Mouse (Mus musculus): ENCODE results near the gene Fam129a. TPM values are rescaled to one million over a fixed set of nuclear protein-coding genes. Genes with fewer than 3 reads are reported as not detected.

Fam129a gene
- polyA plus RNA-seq, 1 experiment from 2014 or later = 1.4 TPM

DNA sequence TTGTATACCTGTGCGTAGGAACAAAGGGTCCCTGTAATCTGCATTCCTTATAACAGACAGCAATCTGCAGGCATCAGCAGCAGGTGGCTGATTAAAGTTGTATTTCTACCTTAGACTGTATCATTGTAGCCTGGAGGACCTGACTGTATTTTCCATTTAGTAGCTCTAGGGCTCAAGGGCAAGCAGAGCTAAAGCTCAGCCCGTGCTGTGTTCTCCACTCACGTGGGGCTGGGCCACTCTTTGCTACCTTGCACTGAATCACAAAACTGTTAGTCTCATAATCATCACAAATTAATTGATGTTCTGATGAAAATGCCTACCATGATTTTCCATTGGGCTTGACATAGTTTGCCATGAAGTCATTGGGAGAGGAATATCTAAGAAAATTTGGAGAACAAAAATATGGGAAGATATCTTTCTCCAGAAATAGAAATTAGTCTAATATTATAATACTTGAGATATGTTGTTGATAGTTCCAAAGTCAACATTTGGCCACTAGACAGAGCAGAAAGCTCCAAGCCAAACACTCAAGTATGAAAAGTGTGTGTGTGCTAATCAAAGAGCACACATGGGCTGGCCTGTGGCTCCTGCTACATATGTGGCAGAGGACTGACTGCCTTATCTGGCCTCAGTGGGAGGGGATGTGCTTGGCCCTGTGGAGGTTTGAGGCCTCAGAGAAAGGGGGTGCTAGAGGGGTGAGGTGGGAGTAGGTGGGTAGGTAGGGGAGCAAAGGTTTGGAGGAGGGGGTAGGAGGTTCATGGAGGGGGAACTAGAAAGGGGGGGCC lies 53.6 kb downstream of the Fam129a start:
- 74% methylated on average over 3 of the region's 3 CpGs for WGBS

DNA sequence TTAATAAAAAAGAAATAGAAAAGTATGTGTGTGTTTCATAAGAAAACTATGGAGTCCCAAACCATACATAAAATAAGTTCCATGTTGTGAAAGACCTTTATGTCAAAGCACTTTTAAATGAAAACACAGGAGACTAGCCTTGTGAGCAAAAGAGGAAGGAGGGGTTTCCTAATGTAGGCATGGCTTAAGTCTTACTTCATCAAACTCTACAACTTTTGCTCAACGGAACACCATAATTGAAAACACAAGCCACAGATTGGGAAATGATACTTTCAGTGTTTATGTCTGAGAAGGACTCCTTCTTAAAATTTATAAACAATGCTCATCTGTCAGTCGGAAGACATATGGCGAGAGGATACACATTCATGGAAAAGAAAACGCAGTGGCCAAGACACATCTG lies 54.3 kb downstream of the Fam129a start:
- no peak overlapping the region for H3K4me3 ChIP-seq (ENCODE audit: low read depth, low read length)
- no peak overlapping the region for H3K4me2 ChIP-seq (ENCODE audit: low read depth, low read length)
- no peaks in the 10 kb centered on the region for H3K36me3 ChIP-seq (replicated peaks; ENCODE audit: control insufficient read depth, insufficient read depth, low read depth, low read length)
- no peaks in the 10 kb centered on the region for H3K4me1 ChIP-seq (ENCODE audit: control insufficient read depth, insufficient read depth, low read length)
- 67% methylated on average over 4 of the region's 4 CpGs for WGBS
- no peak overlapping the region for H3K9ac ChIP-seq (replicated peaks; ENCODE audit: low read length)
- ATAC-seq (replicated peaks; ENCODE audit: insufficient number of reproducible peaks, low FRiP score, low TSS enrichment, low read depth) (no peak), DNase-seq (ENCODE audit: low spot score) (peak; percentile 45)
- H3K27me3 ChIP-seq (ENCODE audit: control insufficient read depth, insufficient read depth, low read length) = no peaks in the 10 kb centered on the region
- H3K9me3 ChIP-seq (replicated peaks; ENCODE audit: control insufficient read depth, low read length) = no peaks in the 10 kb centered on the region
- H3K27ac ChIP-seq (replicated peaks; ENCODE audit: low read depth, low read length) = no peak overlapping the region

More for the DNA sequence above, 53.6 kb downstream of the Fam129a start:
- Histone ChIP-seq H3K4me3 (ENCODE audit: low read depth, low read length) (no peak overlapping the region), H3K9me3 (replicated peaks; ENCODE audit: control insufficient read depth, low read length) (no peaks in the 10 kb centered on the region), H3K4me2 (ENCODE audit: low read depth, low read length) (no peak overlapping the region), H3K27ac (replicated peaks; ENCODE audit: low read depth, low read length) (no peak overlapping the region), H3K36me3 (replicated peaks; ENCODE audit: control insufficient read depth, insufficient read depth, low read depth, low read length) (no peaks in the 10 kb centered on the region), H3K9ac (replicated peaks; ENCODE audit: low read length) (no peak overlapping the region), H3K4me1 (ENCODE audit: control insufficient read depth, insufficient read depth, low read length) (no peaks in the 10 kb centered on the region), H3K27me3 (ENCODE audit: control insufficient read depth, insufficient read depth, low read length) (no peaks in the 10 kb centered on the region)
- ATAC-seq (replicated peaks; ENCODE audit: insufficient number of reproducible peaks, low FRiP score, low TSS enrichment, low read depth) (no peak), DNase-seq (ENCODE audit: low spot score) (no peak)

DNA sequence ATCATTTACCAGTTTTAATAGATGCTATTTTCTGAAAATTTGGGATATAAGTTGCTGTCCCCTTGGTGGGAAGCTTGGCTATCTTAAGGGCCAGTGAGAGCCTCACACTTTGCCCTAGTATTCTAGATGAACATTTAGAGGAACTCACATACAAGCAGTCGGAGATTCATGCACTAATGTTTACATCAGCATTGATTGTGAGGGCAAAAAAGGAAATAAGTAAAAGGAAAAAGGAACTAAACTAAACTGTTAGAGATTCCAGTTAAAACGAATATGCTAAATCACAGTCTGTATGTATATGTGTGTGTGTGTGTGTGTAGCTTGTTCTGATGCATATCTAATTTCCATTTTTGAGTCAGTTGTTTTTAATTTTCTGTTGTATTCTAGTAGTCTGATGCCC lies 54.7 kb downstream of the Fam129a start:
- Histone ChIP-seq H3K27me3 (ENCODE audit: control insufficient read depth, insufficient read depth, low read length) (no peaks in the 10 kb centered on the region), H3K4me1 (ENCODE audit: control insufficient read depth, insufficient read depth, low read length) (no peaks in the 10 kb centered on the region), H3K36me3 (replicated peaks; ENCODE audit: control insufficient read depth, insufficient read depth, low read depth, low read length) (no peaks in the 10 kb centered on the region), H3K27ac (replicated peaks; ENCODE audit: low read depth, low read length) (no peak overlapping the region), H3K4me3 (ENCODE audit: low read depth, low read length) (no peak overlapping the region), H3K9me3 (replicated peaks; ENCODE audit: control insufficient read depth, low read length) (no peaks in the 10 kb centered on the region), H3K9ac (replicated peaks; ENCODE audit: low read length) (no peak overlapping the region), H3K4me2 (ENCODE audit: low read depth, low read length) (no peak overlapping the region)
- 80% methylated on average over 2 of the region's 2 CpGs for WGBS
- ATAC-seq (replicated peaks; ENCODE audit: insufficient number of reproducible peaks, low FRiP score, low TSS enrichment, low read depth) = no peak
- no peak for DNase-seq (ENCODE audit: low spot score)

DNA sequence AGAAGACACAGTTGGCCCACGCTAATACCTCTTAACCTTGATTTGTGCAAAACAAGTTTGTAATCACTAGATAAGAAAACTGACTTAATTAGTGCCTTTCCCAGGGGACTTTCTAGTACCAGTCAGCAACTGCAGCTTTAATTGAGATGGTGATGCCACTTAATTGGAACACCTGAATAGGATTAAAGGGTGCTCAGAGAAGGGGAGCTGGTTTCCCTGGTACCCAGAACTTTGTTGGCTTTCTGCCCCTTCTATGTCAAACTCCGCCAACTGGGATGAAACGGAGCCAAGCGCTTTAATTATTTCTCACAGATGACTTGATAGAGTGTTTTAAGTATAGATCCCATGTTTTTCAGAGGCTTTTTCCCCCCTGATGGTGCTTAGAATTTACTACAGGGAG lies 55.6 kb downstream of the Fam129a start:
- no peaks in the 10 kb centered on the region for H3K27me3 ChIP-seq (ENCODE audit: control insufficient read depth, insufficient read depth, low read length)
- H3K27ac ChIP-seq (replicated peaks; ENCODE audit: low read depth, low read length) = no peak overlapping the region
- H3K36me3 ChIP-seq (replicated peaks; ENCODE audit: control insufficient read depth, insufficient read depth, low read depth, low read length) = no peaks in the 10 kb centered on the region
- H3K4me3 ChIP-seq (ENCODE audit: low read depth, low read length) = no peak overlapping the region
- H3K4me2 ChIP-seq (ENCODE audit: low read depth, low read length) = no peak overlapping the region
- DNase-seq (ENCODE audit: low spot score) = no peak
- ATAC-seq (replicated peaks; ENCODE audit: insufficient number of reproducible peaks, low FRiP score, low TSS enrichment, low read depth) = no peak
- no peaks in the 10 kb centered on the region for H3K9me3 ChIP-seq (replicated peaks; ENCODE audit: control insufficient read depth, low read length)
- no peaks in the 10 kb centered on the region for H3K4me1 ChIP-seq (ENCODE audit: control insufficient read depth, insufficient read depth, low read length)
- no peak overlapping the region for H3K9ac ChIP-seq (replicated peaks; ENCODE audit: low read length)
- WGBS = 72% methylated on average over 4 of the region's 4 CpGs

DNA sequence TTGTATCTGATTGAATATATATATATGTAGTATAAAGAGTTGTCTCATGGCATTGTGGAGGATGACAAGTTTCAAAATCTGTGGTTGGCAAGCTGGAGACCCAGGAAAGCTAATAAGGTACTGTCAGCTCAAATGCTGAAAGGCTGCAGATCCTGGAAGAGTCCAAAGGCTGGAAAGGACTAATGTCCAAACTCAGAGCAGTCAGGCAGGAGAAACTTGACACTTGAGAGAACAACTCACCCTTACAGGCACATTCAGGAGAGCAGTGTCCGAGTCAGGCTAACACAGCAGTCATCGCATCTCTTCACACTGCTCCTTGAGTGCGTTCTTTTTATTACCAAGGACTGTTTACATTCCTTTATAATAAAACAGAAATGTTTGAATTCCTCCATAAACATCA lies 56.2 kb downstream of the Fam129a start:
- Histone ChIP-seq H3K27ac (replicated peaks; ENCODE audit: low read depth, low read length) (no peak overlapping the region), H3K4me3 (ENCODE audit: low read depth, low read length) (no peak overlapping the region), H3K36me3 (replicated peaks; ENCODE audit: control insufficient read depth, insufficient read depth, low read depth, low read length) (no peaks in the 10 kb centered on the region), H3K4me1 (ENCODE audit: control insufficient read depth, insufficient read depth, low read length) (no peaks in the 10 kb centered on the region), H3K9me3 (replicated peaks; ENCODE audit: control insufficient read depth, low read length) (no peaks in the 10 kb centered on the region), H3K4me2 (ENCODE audit: low read depth, low read length) (no peak overlapping the region), H3K9ac (replicated peaks; ENCODE audit: low read length) (no peak overlapping the region), H3K27me3 (ENCODE audit: control insufficient read depth, insufficient read depth, low read length) (no peaks in the 10 kb centered on the region)
- ATAC-seq (replicated peaks; ENCODE audit: insufficient number of reproducible peaks, low FRiP score, low TSS enrichment, low read depth) (no peak), DNase-seq (ENCODE audit: low spot score) (no peak)
- 62% methylated on average over 3 of the region's 3 CpGs for WGBS

DNA sequence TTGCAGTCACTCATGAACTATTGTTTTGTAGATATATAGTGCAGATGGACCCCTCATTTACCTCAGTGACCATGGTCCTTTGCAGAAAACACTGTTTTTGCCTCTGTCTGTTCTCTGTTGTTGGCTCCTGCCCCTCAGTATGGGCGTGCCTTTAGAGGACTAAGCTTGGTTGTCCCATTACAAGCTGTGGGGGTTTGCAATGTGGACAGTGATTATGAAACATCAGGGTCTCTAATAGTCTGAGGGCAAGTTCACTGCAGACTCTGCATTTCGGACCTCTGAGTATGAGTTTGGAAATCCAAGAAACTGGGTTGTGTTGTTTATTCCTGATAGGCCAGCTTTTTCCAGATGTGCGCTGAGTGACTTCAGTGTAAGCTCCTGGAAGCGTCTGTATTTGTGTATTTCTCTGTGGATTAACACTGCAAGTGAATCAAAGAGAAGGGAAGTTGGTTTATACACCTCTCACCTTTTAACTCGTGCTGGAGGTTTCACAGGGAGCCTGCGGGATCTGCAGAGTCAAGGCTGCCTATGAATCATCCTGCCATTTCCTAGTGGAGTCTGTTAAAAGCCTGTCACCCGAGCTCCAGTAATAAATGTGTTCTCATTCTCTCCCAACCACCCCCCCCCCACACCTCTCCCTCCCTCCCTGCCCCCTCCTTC lies 58.7 kb downstream of the Fam129a start:
- H3K36me3 ChIP-seq (replicated peaks; ENCODE audit: control insufficient read depth, insufficient read depth, low read depth, low read length) = no peaks in the 10 kb centered on the region
- no peaks in the 10 kb centered on the region for H3K27me3 ChIP-seq (ENCODE audit: control insufficient read depth, insufficient read depth, low read length)
- no peak for ATAC-seq (replicated peaks; ENCODE audit: insufficient number of reproducible peaks, low FRiP score, low TSS enrichment, low read depth)
- 55% methylated on average over 7 of the region's 7 CpGs for WGBS
- H3K4me1 ChIP-seq (ENCODE audit: control insufficient read depth, insufficient read depth, low read length) = no peaks in the 10 kb centered on the region
- no peak overlapping the region for H3K9ac ChIP-seq (replicated peaks; ENCODE audit: low read length)
- no peaks in the 10 kb centered on the region for H3K9me3 ChIP-seq (replicated peaks; ENCODE audit: control insufficient read depth, low read length)
- DNase-seq (ENCODE audit: low spot score) = peak; percentile 8
- no peak overlapping the region for H3K4me3 ChIP-seq (ENCODE audit: low read depth, low read length)
- no peak overlapping the region for H3K27ac ChIP-seq (replicated peaks; ENCODE audit: low read depth, low read length)
- H3K4me2 ChIP-seq (ENCODE audit: low read depth, low read length) = no peak overlapping the region

DNA sequence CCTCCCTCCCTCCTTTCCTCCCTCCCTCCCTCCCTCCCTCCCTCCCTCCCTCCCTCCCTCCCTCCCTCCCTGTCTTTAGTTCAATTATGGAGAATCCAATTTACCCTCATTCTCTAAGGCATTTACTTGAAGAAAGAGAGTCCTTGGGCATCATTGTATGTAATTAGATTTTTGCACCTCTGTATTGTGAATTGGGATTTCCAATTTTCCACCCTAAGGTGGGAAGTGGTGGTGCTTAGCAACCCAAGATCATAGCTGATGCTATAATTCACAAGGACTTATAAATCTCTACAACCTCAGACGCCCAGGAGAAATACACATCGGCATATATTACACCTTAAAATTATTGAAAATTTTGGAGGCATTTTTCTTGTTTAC lies 59.3 kb downstream of the Fam129a start:
- H3K9me3 ChIP-seq (replicated peaks; ENCODE audit: control insufficient read depth, low read length) = no peaks in the 10 kb centered on the region
- WGBS = 93% methylated on average over 2 of the region's 2 CpGs
- H3K27ac ChIP-seq (replicated peaks; ENCODE audit: low read depth, low read length) = no peak overlapping the region
- DNase-seq (ENCODE audit: low spot score) (no peak), ATAC-seq (replicated peaks; ENCODE audit: insufficient number of reproducible peaks, low FRiP score, low TSS enrichment, low read depth) (no peak)
- H3K27me3 ChIP-seq (ENCODE audit: control insufficient read depth, insufficient read depth, low read length) = no peaks in the 10 kb centered on the region
- no peaks in the 10 kb centered on the region for H3K36me3 ChIP-seq (replicated peaks; ENCODE audit: control insufficient read depth, insufficient read depth, low read depth, low read length)
- no peak overlapping the region for H3K4me2 ChIP-seq (ENCODE audit: low read depth, low read length)
- H3K9ac ChIP-seq (replicated peaks; ENCODE audit: low read length) = no peak overlapping the region
- no peaks in the 10 kb centered on the region for H3K4me1 ChIP-seq (ENCODE audit: control insufficient read depth, insufficient read depth, low read length)
- no peak overlapping the region for H3K4me3 ChIP-seq (ENCODE audit: low read depth, low read length)

DNA sequence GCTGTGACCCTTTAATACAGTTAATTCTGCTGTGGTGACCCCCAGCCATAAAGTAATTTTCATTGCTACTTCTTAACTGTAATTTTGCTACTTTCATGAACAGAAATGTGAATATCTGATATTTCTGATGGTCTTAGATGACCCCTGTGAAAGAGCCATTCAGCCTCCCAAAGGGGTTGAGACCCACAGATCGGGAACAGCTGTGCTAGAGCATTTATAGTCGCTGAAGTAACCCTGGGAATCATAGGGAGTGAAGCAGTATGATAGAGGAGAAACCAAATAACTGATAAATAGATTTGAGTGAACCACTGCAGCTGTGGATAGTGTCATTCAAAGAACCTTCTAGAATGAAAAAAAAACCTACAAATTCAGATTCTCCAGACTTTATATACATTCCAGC lies 60.1 kb downstream of the Fam129a start:
- 48% methylated on average over 2 of the region's 2 CpGs for WGBS
- no peak overlapping the region for H3K27ac ChIP-seq (replicated peaks; ENCODE audit: low read depth, low read length)
- DNase-seq (ENCODE audit: low spot score) (no peak), ATAC-seq (replicated peaks; ENCODE audit: insufficient number of reproducible peaks, low FRiP score, low TSS enrichment, low read depth) (no peak)
- H3K4me3 ChIP-seq (ENCODE audit: low read depth, low read length) = no peak overlapping the region
- no peaks in the 10 kb centered on the region for H3K36me3 ChIP-seq (replicated peaks; ENCODE audit: control insufficient read depth, insufficient read depth, low read depth, low read length)
- no peak overlapping the region for H3K9ac ChIP-seq (replicated peaks; ENCODE audit: low read length)
- H3K4me2 ChIP-seq (ENCODE audit: low read depth, low read length) = no peak overlapping the region
- H3K4me1 ChIP-seq (ENCODE audit: control insufficient read depth, insufficient read depth, low read length) = no peaks in the 10 kb centered on the region
- no peaks in the 10 kb centered on the region for H3K27me3 ChIP-seq (ENCODE audit: control insufficient read depth, insufficient read depth, low read length)
- H3K9me3 ChIP-seq (replicated peaks; ENCODE audit: control insufficient read depth, low read length) = no peaks in the 10 kb centered on the region

All from embryonic facial prominence, embryonic 11.5 days (tissue).